Mouse (Mus musculus) liver, adult (tissue): Measurements from ENCODE around the gene Taldo1.
A peak's percentile ranks its signal among the peaks of the same experiment; 100 is the strongest.

Experiments used
- GATA4 ChIP-seq: IDR thresholded peaks from 2 replicates; pipeline ENCODE4 v1.6.1; 2014; ENCODE audit warnings: mild to moderate bottlenecking, low read length; ENCODE audit not compliant: insufficient replicate concordance

The Taldo1 gene

DNA sequence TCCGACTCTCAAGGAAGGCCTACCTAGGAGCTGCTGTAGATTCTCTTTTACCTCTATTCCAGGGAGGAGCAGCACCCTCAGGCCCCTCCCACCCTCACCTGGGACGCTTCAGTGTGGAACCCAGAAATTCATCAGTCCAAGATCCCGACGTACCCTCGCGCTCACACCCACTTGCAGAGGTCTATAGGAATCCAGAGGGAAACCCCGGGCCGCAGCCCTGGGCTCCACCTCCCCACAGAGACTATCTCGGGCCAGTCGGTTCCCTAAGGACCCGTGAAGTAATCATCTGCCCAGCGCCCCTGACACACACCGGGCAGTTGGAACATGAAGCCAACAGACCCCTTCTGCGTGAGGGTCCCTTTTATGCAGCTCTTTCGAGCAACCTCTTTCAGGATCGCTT lies 21.3 kb downstream of the Taldo1 start:
- no peak for TF ChIP-seq GATA4

DNA sequence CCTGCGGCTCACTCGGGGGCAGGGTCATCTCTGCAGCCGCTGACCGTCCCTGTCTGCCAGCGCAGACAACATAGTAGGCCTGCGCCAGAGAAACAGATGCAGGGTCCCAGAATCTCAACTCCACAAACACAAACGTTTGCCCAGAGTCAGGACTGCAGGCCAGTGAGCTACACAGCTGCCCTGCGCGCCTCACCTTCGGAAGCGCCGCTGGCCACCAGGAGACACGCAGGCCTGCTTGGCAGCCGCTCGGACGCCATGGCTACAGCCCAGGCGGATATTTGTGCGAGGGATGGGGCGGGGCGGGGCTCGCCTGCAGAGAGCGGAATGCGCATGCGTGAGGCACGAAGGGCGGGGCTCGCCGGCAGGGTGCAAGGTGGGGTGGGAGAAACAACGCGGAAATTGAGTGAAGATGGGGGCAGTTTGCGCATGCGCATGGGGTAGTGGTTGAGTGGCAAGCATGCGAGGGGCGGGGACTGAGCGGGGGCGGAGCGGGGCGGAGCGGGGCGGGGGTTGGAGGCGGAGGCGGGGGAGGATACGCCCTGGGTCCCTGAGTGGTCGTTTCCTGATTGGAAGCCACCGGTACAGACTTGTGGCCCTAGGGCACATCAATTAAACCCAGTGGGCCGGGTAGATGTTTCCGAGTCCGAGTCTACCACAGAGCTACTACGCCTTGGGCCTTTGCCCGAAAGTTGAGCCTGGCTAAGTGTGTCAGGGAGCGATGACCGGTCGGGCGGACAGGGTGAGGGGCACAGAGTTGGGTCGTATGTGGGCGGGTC lies 22.0 kb downstream of the Taldo1 start, which contains the start of gene Gatd1:
Gene Gatd1, minus strand, starts transcription at position 328 of the 776 bp plus-strand sequence.
- no peak; the same call in 1 of the 2 replicates for TF ChIP-seq GATA4

DNA sequence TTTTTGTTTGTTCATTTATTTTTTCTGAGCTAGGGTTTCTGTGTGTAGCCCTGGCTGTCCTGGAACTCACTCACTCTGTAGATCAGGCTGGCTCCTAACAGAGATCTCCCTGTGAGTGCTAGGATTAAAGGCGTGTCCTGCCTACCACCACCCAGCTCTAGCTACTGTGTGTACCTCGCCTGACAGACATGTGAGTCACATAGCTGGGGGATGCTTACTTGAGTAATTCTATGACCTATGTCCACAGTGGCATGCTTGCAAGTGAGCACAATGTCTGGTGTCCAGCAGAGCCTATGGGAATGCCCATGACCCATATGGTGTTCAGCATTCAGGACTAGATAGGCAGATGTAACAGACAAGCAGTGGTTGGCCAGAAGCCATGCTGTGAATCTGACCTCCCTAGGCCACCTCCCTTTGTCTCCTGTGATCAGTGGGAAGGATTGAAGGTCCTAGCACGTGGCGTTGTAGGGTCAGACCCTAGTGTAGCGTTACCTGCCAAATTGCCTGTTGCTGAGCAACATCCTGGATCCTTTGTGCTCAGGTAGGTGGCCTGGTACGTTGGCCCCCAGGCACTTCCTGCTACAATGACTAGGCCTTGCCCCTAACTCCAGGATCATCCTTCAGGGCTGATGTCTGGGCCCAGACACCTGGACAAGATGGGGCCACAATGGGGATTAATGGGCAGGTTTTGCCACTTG lies 24.3 kb downstream of the Taldo1 start:
- TF ChIP-seq GATA4, result no peak

DNA sequence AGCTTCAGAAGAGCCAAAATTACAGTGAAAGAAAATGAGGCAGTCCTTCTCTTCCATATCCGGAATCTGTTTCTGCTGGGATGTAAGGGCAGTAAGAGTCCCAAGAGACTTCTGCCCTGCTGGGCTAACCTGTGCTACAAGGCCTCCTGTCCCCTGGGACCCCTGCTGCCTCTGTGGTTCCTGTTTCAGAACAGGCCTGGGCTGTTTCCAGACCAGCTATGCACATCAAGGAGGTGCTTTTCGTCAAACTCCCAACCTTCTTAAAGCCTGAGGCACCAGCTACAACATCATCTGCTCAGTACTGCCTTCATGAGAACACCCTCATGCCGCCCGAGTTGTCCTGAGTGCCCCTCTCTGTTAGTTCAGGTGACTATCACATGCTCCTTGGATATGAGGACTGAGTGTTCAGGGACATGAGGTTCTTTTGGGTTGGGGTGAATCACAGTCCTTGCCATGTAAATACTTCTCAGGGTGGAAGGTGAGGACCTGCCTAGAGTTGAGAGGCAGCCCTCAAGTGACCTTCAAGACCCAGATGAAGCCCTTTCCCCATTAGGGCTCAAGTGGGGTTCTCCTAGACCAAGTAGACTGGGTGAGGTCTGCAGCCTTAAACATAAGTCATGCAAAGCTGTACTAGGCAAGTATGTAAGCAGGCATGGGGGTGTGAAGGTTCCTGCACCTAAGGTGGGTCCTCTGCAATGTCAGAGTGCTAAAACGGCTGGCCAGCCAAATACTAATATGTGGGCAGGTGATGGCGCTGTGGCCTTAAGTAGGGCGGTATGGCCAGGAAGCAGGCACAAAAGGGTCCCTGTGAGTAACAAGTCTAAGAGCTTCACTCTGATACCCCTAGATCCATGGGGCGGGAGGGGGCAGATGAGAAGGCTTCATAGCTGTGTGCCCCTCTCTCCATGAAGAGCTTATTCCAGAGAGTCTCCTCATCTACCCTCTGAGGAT lies 26.0 kb downstream of the Taldo1 start:
- TF ChIP-seq GATA4, result no peak

DNA sequence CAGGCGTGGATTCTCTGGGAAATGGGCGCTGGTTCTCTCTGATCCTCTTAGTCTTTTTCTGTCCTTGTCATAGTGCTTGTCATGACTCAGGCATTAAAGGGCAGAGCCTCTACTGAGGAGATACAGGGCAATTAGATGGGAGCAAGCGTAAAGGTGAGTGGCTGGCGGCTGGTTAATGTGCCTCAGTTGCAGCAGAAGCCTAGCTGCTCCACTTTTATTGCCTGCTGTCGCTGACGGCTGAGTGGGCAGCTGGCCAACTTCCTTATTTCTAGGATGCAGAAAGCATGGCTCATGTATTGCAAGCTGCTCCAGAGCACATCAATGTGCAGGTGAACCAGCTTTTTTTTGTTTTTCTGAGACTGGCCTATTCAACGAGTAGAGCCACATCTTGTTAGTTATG lies 27.0 kb downstream of the Taldo1 start:
- TF ChIP-seq GATA4, result no peak

DNA sequence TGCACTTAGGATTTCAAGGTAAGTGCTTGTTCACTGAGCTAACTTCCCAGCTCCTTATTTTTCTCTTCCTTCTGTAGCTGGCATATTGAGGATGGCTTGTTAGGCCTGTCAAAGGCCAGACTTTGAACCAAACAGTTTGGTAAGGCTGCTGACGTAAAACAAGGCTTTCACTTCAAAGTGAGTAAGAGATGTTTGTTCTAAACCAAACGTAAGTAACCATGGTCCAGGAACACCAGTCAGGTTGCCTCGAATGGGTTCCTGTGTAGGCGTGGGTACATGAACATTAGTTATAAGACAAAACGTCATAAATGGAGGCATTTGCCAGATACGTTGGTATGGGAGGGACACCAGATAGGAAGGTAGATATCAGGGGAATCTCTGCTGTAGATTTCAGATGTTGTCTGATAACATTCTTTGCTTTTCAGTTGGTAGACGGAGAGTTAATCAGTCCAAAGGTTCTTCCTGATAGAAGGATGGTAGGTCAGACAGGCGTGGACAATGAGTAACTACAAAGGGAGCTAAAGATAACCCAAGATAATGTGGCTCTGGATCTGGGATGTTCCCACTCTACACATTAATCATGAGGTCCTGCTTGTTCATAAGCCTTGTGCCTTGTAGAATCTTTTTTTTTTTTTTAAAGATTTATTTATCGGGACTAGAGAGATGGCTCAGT lies 28.2 kb downstream of the Taldo1 start:
- peak; percentile 97 for TF ChIP-seq GATA4

DNA sequence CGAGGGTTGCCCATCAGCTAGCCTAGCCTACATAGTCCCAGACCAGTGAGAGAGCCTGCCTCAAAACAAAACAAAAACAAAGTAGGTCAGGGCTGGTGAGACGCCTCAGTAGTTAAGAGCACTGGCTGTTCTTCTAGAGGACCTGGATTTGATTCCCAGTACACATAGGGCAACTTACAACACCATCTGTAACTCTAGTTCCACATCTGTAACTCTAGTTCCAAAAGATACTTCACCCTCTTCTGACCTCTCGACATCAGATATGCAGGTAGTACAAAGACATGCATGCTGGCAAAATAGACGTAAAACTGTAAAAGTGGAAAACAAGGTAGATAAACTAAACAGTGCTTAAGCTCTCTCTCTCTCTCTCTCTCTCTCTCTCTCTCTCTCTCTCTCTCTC lies 31.8 kb downstream of the Taldo1 start:
- no peak for TF ChIP-seq GATA4

DNA sequence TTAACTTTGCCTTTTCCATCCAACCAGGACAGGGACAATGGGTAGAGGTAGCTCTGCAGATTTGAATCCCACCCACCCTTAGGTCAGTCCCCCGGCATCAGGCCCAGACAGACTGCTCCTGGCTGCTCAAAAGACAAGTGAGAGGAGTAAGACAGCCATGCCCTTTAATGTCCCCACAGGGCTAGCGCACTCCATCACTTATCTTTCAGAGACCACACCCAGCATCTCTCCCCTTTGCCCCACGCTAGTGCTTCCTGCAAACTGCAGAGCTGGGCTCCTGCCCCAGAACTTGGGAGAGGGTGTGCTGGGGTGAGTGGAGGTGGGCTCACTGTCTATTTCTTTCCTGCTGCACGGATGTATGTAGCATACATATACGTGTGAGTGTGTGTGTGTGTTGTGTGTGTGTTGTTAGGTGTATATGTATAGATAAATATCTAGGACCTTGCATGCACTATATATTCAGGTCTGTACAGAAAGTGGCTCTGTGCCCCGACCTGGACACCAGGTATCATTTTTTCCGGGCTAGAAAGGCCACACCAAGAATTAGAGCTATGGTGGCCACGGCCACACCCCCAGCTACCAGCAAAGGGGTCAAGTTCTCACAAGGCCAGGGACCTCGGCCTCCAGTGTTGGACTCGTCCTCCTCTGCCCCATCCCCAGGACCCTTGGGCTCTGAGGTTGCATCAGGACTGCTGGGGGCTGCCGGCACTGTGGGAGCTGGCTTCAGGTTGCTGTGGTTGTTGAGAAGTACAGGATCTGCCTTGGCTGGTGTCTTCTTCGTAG lies 35.1 kb downstream of the Taldo1 start:
- no peak for TF ChIP-seq GATA4

DNA sequence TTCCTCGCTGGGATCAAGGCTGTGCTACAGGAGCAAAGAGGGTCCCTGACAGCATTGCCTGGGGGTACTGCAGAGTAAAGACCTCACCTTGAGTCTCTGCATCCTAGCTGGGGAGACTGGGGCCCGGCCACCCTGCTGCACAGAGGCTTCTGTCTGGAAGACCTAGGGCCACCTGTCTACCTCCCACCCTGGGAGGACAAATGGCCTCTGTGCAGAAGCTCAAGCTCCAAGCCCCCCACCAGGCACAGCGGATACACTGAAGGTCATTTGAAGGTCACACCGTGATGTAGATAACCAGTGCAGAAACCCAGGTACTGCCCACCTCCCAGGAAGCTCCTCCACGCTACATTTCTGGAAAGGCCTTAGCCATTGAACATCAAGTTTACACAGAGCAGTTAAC lies 36.7 kb downstream of the Taldo1 start:
- TF ChIP-seq GATA4, result no peak

DNA sequence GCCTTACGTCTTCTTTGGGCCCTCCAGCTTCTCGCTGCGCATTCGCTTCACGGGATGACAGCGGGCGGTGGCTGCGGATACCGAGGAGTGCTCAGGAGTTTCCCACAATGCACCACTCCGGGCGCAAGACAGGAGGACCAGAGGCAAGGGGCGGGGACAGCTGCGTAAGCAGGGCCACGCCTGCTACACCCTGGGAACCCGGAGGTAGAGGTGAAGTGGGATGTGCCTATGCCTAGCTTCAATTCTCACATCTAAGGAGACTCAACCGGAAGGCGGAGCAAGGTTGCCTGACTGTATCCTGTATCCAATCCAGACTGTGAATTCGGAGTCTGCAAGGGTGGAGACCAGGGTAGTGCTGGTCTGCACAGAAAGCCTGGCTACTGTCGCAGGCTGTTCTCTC lies 37.3 kb downstream of the Taldo1 start, which contains the start of gene Cend1:
Gene Cend1, minus strand, starts transcription at position 182 of the 400 bp plus-strand sequence.
- TF ChIP-seq GATA4, result no peak

DNA sequence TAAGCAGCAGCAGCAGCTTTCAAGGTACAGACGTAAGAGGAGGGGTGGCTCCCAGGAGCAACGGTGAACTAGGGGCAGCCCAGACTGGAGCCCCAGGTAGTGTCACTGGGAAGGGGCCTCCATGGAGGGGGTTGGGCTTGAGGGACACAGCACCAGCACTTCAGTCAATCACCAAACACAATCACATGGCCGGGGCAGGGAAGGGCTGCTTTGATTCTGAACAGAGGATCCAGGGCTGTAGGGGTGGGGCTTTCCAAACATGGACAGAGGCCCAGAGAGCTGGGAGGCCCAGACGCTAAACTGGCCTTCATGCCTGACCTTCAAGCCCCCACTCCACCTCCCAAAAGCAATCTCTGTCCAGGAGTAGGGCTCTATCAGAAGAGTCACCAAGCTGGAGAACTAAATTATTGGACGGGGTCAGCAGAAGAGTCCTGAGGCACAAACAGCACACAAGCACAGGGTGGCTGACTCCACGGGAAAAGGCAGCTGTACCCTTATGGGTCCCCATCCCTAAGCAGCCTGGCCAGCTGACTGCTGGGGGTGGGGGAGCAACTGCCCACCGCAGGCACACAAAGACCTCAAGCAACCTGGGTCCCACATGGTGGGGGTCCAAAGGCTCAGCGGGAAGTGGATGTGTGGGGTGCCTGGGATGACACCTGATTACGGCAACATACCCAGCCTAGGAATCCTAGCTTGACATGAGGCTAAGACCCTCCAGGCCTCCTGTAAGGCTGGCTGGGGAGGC lies 38.0 kb downstream of the Taldo1 start:
- no peak for TF ChIP-seq GATA4

DNA sequence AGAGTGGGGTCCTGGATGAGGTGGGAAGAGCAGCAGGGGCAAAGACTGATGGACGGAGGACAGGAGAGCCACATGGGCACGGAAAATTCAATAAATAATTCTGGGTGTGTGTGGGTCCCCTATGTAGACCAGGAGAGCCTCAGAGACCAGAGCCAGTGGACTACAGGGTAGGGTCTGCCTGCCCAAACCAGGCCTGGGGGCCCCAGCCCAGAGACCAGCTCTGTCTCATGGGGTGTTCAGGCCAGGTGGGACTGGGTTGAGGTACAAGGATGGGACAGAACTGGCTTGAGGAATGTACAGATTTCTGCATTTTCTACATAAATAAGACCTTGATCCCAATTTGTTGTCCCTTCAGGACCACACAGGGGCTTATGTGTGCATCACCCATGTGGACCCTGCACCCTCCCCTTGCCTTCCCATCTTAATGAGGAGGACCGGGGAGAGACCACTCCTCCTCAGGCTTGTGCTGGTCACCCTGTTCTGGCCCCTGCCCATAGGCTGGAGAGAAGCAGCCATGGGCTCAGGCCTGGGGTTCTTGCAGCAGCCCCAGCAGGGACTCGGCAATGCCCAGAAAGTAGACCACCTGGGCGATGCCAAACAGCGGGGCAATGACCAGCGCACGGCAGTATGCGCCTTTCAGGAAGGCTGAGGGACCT lies 38.7 kb downstream of the Taldo1 start:
- no peak for TF ChIP-seq GATA4
